Mouse (Mus musculus) MEL (cell line): Measurements from ENCODE around the gene Fam209.
A peak's percentile ranks its signal among the peaks of the same experiment; 100 is the strongest.

Experiments used
- BHLHE40 ChIP-seq: IDR thresholded peaks from 2 replicates; pipeline ENCODE4 v1.6.1; 2012; ENCODE audit warnings: low read depth, mild to moderate bottlenecking, inconsistent platforms, low read length, improper control_type of control experiment, borderline replicate concordance
- CTCF ChIP-seq, 3 experiments: IDR thresholded peaks in 2 of 3; conservative IDR thresholded peaks in 1 of 3; 2 replicates each; pipeline ENCODE4 v1.5.1; 2011 to 2012; ENCODE audit warnings: low read length in 3 of 3, low read depth in 2 of 3, mild to moderate bottlenecking in 2 of 3, improper control_type of control experiment in 1 of 3, inconsistent platforms in 1 of 3, mixed read lengths in 1 of 3, moderate library complexity in 1 of 3; ENCODE audit not compliant: control insufficient read depth in 1 of 3, insufficient read depth in 1 of 3, poor library complexity in 1 of 3, severe bottlenecking in 1 of 3
- EP300 ChIP-seq, 2 experiments: IDR thresholded peaks; 2 replicates each; pipeline ENCODE4 v1.6.1; 2011; ENCODE audit warnings: improper control_type of control experiment in 2 of 2, low read length in 2 of 2, low read depth in 1 of 2, mild to moderate bottlenecking in 1 of 2
- GABPA ChIP-seq: IDR thresholded peaks from 2 replicates; pipeline ENCODE4 v1.6.1; 2012; ENCODE audit warnings: low read depth, mild to moderate bottlenecking, inconsistent platforms, low read length, improper control_type of control experiment, moderate library complexity
- GATA1 ChIP-seq: IDR thresholded peaks from 2 replicates; pipeline ENCODE4 v1.6.1; 2011; ENCODE audit warnings: low read depth, low read length, improper control_type of control experiment
- POLR2A ChIP-seq, 2 experiments: IDR thresholded peaks; 2 replicates each; pipeline ENCODE4 v1.6.1; 2011 to 2012; ENCODE audit warnings: low read length in 2 of 2, mild to moderate bottlenecking in 2 of 2, control low read depth in 1 of 2, improper control_type of control experiment in 1 of 2, low read depth in 1 of 2, moderate library complexity in 1 of 2; ENCODE audit not compliant: control insufficient read depth in 1 of 2, insufficient read depth in 1 of 2, poor library complexity in 1 of 2
- SIN3A ChIP-seq: IDR thresholded peaks from 2 replicates; pipeline ENCODE4 v1.6.1; 2012; ENCODE audit warnings: low read length, improper control_type of control experiment, inconsistent platforms
- TBP ChIP-seq: IDR thresholded peaks from 2 replicates; pipeline ENCODE4 v1.8.0; 2011; ENCODE audit warnings: low read depth, low read length, improper control_type of control experiment
- UBTF ChIP-seq: IDR thresholded peaks from 2 replicates; pipeline ENCODE4 v1.6.1; 2012; ENCODE audit warnings: low read depth, mild to moderate bottlenecking, inconsistent platforms, low read length, improper control_type of control experiment, moderate library complexity, borderline replicate concordance; ENCODE audit not compliant: insufficient read depth
- USF1 ChIP-seq: IDR thresholded peaks from 2 replicates; pipeline ENCODE4 v1.6.1; 2014; ENCODE audit warnings: low read depth, mild to moderate bottlenecking, inconsistent platforms, low read length, improper control_type of control experiment, moderate library complexity
- USF2 ChIP-seq, 2 experiments: IDR thresholded peaks; 2 replicates each; pipeline ENCODE4 v1.6.1; 2011 to 2012; ENCODE audit warnings: improper control_type of control experiment in 2 of 2, low read length in 2 of 2, borderline replicate concordance in 1 of 2, inconsistent platforms in 1 of 2, low read depth in 1 of 2, mild to moderate bottlenecking in 1 of 2; ENCODE audit not compliant: insufficient read depth in 1 of 2
- ZKSCAN1 ChIP-seq: IDR thresholded peaks from 2 replicates; pipeline ENCODE4 v1.6.1; 2012; ENCODE audit warnings: low read depth, mild to moderate bottlenecking, inconsistent platforms, low read length, improper control_type of control experiment, moderate library complexity
- ZMIZ1 ChIP-seq: IDR thresholded peaks from 2 replicates; pipeline ENCODE4 v1.6.1; 2012; ENCODE audit warnings: low read depth, mild to moderate bottlenecking, inconsistent platforms, low read length, improper control_type of control experiment, moderate library complexity
- ZNF384 ChIP-seq: IDR thresholded peaks from 2 replicates; pipeline ENCODE4 v1.6.1; 2012; ENCODE audit warnings: low read depth, mild to moderate bottlenecking, inconsistent platforms, low read length, improper control_type of control experiment

DNA sequence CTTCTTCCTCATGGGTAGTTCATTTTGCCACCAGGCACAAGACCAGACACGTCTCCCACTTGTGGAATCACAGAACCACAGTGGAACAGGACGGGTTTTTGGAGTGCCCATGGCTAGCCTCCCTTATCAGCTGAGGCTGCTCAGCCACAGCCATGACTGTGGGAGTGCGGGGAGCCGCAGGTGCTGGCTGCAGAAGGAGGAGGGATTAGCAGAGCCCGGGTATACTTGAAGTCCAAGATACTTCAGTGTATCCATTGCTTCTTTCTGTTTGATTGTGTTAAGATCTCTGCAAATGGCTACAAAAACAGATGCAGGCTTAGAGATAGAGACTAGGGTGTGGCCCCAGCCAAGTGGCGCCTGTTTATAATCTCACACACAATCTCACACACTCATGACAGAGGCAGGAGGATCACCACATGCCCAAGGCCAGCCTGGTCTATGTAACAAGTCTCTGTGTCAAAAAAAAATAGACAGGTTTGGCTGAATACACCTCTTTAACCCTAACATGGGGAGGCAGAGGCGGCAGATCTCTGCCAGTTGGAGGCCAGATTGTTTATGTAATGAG is 28.5 kb downstream of the Fam209 start:
- TF ChIP-seq BHLHE40: no peak
- TF ChIP-seq CTCF (IDR thresholded peaks at IDR 0.05 in 2 of 3, conservative IDR thresholded peaks at IDR 0.05 in 1 of 3; ENCODE audit: control insufficient read depth in 1 of 3, insufficient read depth in 1 of 3, low read depth in 2 of 3, low read length in 3 of 3, poor library complexity in 1 of 3, severe bottlenecking in 1 of 3): no peak
- 0 out of 2 replicates have a peak, but pooled peaks have one; percentile 12 for TF ChIP-seq GATA1
- no peak for TF ChIP-seq USF2 (IDR thresholded peaks at IDR 0.05; ENCODE audit: borderline replicate concordance in 1 of 2, insufficient read depth in 1 of 2, low read depth in 1 of 2, low read length in 2 of 2)
- TF ChIP-seq TBP: no peak
- no peak for TF ChIP-seq POLR2A (IDR thresholded peaks at IDR 0.05; ENCODE audit: control insufficient read depth in 1 of 2, insufficient read depth in 1 of 2, low read depth in 1 of 2, low read length in 2 of 2, poor library complexity in 1 of 2)
- no peak for TF ChIP-seq GABPA
- TF ChIP-seq ZNF384: no peak
- TF ChIP-seq ZMIZ1: no peak
- TF ChIP-seq USF1: no peak
- no peak for TF ChIP-seq SIN3A
- TF ChIP-seq ZKSCAN1: no peak
- no peak for TF ChIP-seq EP300 (IDR thresholded peaks at IDR 0.05; ENCODE audit: low read depth in 1 of 2, low read length in 2 of 2)
- no peak for TF ChIP-seq UBTF
